Mouse (Mus musculus) ES-E14 (cell line): Measurements from ENCODE around the gene Uqcrfs1. TPM values are rescaled to one million over a fixed set of nuclear protein-coding genes. Genes with fewer than 3 reads are reported as not detected.

Experiments
- DNase-seq: peaks from one replicate; pipeline ENCODE4 v3.0.0-alpha.2; 2013; ENCODE audit warnings: low read depth, low spot score
- H3K27ac ChIP-seq: 2 replicates; pipeline ENCODE4 v1.5.1; 2012; ENCODE audit warnings: low read depth, mild to moderate bottlenecking, low read length, moderate library complexity, mixed read lengths; ENCODE audit not compliant: poor library complexity, insufficient read depth, severe bottlenecking
- H3K36me3 ChIP-seq: 2 replicates; pipeline ENCODE4 v1.6.1; 2012; ENCODE audit warnings: mild to moderate bottlenecking, low read length, moderate library complexity, mixed read lengths; ENCODE audit not compliant: control insufficient read depth, poor library complexity, insufficient read depth, severe bottlenecking
- H3K4me1 ChIP-seq, 2 experiments: fragments of 150-350 bp in 1 of 2; sonication (generic) in 1 of 2; 2 replicates each; pipeline ENCODE4 v1.6.1; 2012; ENCODE audit warnings: low read length in 2 of 2, mild to moderate bottlenecking in 1 of 2, mixed read lengths in 1 of 2; ENCODE audit not compliant: control insufficient read depth in 2 of 2, insufficient read depth in 2 of 2, poor library complexity in 1 of 2
- H3K4me3 ChIP-seq, 2 experiments: fragments of 150-350 bp in 1 of 2; sonication (generic) in 1 of 2; 2 replicates each; pipeline ENCODE4 v1.5.1; 2012; ENCODE audit warnings: low read length in 2 of 2, low read depth in 1 of 2, mild to moderate bottlenecking in 1 of 2, mixed read lengths in 1 of 2; ENCODE audit not compliant: insufficient read depth in 1 of 2, poor library complexity in 1 of 2, severe bottlenecking in 1 of 2
- H3K9ac ChIP-seq: 2 replicates; pipeline ENCODE4 v1.6.1; 2012; ENCODE audit warnings: low read depth, mild to moderate bottlenecking, low read length, mixed read lengths; ENCODE audit not compliant: poor library complexity, insufficient read depth, severe bottlenecking
- H3K9me3 ChIP-seq: fragments of 150-350 bp; sonication (generic); 2 replicates; pipeline ENCODE4 v1.6.1; 2012; ENCODE audit warnings: low read depth, mild to moderate bottlenecking, low read length; ENCODE audit not compliant: control insufficient read depth, insufficient read depth
- CHD2 ChIP-seq: IDR thresholded peaks from 2 replicates; pipeline ENCODE4 v1.6.1; 2014; ENCODE audit warnings: mild to moderate bottlenecking, low read depth, low read length, inconsistent platforms
- HCFC1 ChIP-seq: IDR thresholded peaks from 2 replicates; pipeline ENCODE4 v1.6.1; 2012; ENCODE audit warnings: low read length, inconsistent platforms, borderline replicate concordance; ENCODE audit not compliant: insufficient read depth
- MAFK ChIP-seq: IDR thresholded peaks from 2 replicates; pipeline ENCODE4 v1.6.1; 2014; ENCODE audit warnings: mild to moderate bottlenecking, low read depth, low read length, inconsistent platforms; ENCODE audit not compliant: insufficient read depth
- ZC3H11A ChIP-seq: IDR thresholded peaks from 2 replicates; pipeline ENCODE4 v1.6.1; 2012; ENCODE audit warnings: low read depth, mild to moderate bottlenecking, inconsistent platforms, low read length, borderline replicate concordance
- ZNF384 ChIP-seq: IDR thresholded peaks from 2 replicates; pipeline ENCODE4 v1.6.1; 2012; ENCODE audit warnings: low read depth, low read length, inconsistent platforms
- in situ Hi-C, 2 experiments: fragments of 600-800 bp; cut with MboI; formaldehyde crosslinking; loops; one replicate each; pipeline ENCODE4 v1.15.1; 2025; ENCODE audit warnings: low sequenced_read_pairs in 2 of 2, inconsistent platforms in 1 of 2; ENCODE audit not compliant: unreplicated experiment in 2 of 2
- total RNA-seq: library from RNA; depleted of rRNA; stranded (reverse); fragments of 300-350 nt; gene quantifications from 2 replicates; pipeline ENCODE4 v1.2.3, GENCODE M21; 2012

Uqcrfs1 gene
- total RNA-seq, 1 experiment = 104 TPM

DNA sequence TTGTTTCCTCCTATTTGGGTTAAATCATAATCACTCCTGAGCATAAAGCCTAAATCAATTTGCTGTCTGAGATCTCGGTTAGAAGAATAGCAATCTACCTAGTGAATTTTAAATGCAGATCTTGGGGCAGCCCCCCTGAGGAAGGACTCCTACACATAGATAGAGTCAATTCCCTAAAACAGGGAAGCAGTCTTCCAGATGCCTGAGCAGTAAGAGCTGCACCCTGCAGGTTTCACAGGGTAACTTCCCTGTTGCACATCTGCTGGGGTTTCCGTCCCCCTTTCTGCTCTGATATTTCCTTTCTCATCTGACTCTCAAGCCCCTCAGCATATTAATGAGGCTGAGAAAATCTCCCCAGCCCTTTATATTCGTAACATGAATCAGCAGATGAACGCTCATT is 27.8 kb upstream of the Uqcrfs1 start:
- Histone ChIP-seq H3K4me3 (no peak overlapping the region), H3K4me1 (no peaks in the 10 kb centered on the region), H3K27ac (no peak overlapping the region), H3K9ac (no peak overlapping the region), H3K9me3 (no peaks in the 10 kb centered on the region), H3K36me3 (no peaks in the 10 kb centered on the region)
- TF ChIP-seq ZNF384 = no peak
- TF ChIP-seq ZC3H11A = no peak
- TF ChIP-seq HCFC1 = no peak
- no peak for TF ChIP-seq CHD2
- no peak for TF ChIP-seq MAFK
- in situ Hi-C loops = loop anchor here in 1 of 2 experiments (25.0 kb wide), 1 partner anchor 1039 kb away; no protein-coding TSS in a partner anchor
- no peak for DNase-seq

DNA sequence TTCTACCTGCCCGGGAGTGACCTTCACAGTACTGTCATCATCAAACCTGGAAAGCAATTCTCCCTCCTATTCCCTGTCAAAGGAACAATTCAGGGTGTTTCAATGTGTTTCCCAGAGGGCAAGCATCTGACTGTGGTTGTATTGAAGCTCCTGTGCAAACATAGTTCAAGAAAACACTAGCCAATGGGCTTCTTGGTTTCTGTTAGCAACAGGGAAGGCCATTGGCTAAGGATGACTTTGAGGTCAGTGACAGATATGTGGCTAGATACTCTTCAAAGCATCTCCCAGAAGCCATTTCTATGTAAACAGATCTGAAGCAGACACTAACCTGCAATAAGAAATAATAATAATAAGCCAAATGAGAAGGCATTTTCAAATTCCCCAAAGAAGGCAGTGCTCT is 25.0 kb upstream of the Uqcrfs1 start:
- Histone ChIP-seq H3K9me3 (no peaks in the 10 kb centered on the region), H3K4me3 (no peak overlapping the region), H3K27ac (no peak overlapping the region), H3K9ac (no peak overlapping the region), H3K36me3 (no peaks in the 10 kb centered on the region), H3K4me1 (no peaks in the 10 kb centered on the region)
- in situ Hi-C loops = loop anchor here in 1 of 2 experiments (25.0 kb wide), 1 partner anchor 1042 kb away; no protein-coding TSS in a partner anchor
- TF ChIP-seq MAFK (no peak), ZNF384 (no peak), HCFC1 (no peak), ZC3H11A (no peak), CHD2 (no peak)
- no peak for DNase-seq

DNA sequence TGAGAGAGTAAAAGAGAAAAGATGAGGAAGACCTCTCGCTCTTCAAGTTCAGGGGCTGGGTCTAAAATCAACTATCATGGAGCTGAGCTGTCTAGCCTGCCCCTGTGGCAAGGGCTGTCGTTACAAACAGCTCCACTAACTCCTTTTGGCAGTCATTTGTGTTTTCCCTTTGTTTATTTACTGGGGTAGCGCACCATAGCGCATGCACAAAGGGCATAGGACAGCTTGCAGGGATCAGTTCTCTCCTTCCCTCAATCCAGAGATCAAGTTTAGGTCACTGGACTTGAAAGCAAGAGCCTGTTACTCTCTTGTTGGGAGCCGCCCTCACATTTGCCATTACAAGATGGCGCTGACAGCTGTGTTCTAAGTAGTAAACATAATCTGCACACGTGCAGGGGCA is 22.4 kb upstream of the Uqcrfs1 start:
- H3K9me3 ChIP-seq = no peaks in the 10 kb centered on the region
- in situ Hi-C loops = loop anchor here in 1 of 2 experiments (25.0 kb wide), 1 partner anchor 1045 kb away; no protein-coding TSS in a partner anchor
- no peak for DNase-seq
- H3K9ac ChIP-seq = no peak overlapping the region
- TF ChIP-seq MAFK = no peak
- no peak for TF ChIP-seq HCFC1
- H3K4me3 ChIP-seq = no peak overlapping the region
- no peak overlapping the region for H3K27ac ChIP-seq
- H3K4me1 ChIP-seq = no peaks in the 10 kb centered on the region
- no peaks in the 10 kb centered on the region for H3K36me3 ChIP-seq

DNA sequence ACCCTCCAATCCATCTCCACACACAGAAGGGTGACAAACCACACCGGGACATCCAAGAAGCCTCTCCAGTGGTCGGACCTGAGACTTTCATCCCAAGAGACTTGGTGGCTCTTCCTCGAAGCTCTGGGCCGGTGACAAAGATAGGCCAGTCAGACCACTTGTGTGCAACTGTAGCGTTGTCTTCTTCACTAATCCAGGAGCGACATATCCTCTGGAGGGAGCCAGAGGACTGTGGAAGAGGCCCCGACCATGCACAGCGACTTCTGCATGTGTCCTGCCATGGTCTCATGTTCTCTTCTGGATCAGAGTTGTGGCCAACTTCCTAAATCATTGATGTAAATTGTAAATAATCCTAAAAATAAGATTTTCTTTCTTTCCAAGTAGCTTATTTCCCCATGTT is 21.6 kb upstream of the Uqcrfs1 start:
- H3K4me1 ChIP-seq = no peaks in the 10 kb centered on the region
- DNase-seq = no peak
- in situ Hi-C loops = loop anchor here in 1 of 2 experiments (25.0 kb wide), 1 partner anchor 1046 kb away; no protein-coding TSS in a partner anchor

DNA sequence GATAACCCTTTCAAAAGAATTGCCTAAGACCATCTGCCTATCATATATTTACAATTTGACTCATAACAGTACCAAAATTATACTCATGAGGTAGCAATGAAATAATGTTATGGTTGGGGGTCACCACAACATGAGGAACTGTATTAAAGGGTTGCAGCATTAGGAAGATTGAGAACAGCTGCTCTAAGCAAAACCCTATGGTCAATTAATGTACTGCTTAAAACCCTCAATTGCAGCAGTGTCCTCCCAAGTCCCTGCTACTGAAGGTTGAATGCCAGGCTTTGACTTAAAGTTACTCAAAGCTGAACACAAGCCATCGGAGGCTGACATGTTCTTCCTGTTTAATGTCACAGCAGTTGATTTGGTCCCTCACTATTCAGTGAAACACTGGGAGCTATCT is 15.4 kb upstream of the Uqcrfs1 start:
- Histone ChIP-seq H3K9ac (no peak overlapping the region), H3K27ac (no peak overlapping the region), H3K9me3 (no peaks in the 10 kb centered on the region), H3K4me1 (no peaks in the 10 kb centered on the region), H3K4me3 (no peak overlapping the region), H3K36me3 (no peaks in the 10 kb centered on the region)
- TF ChIP-seq MAFK (no peak), CHD2 (no peak), ZC3H11A (no peak), HCFC1 (no peak), ZNF384 (no peak)
- in situ Hi-C loops = loop anchor here in 1 of 2 experiments (25.0 kb wide), 1 partner anchor 1052 kb away; no protein-coding TSS in a partner anchor
- no peak for DNase-seq

More for the DNA sequence above, 21.6 kb upstream of the Uqcrfs1 start:
- no peak overlapping the region for H3K4me3 ChIP-seq
- no peak for TF ChIP-seq CHD2
- no peak for TF ChIP-seq ZNF384
- peak; percentile 36; the same call in 1 of the 2 replicates for TF ChIP-seq ZC3H11A
- no peak for TF ChIP-seq HCFC1
- H3K9ac ChIP-seq = no peak overlapping the region
- no peaks in the 10 kb centered on the region for H3K9me3 ChIP-seq
- H3K36me3 ChIP-seq = no peaks in the 10 kb centered on the region
- H3K27ac ChIP-seq = no peak overlapping the region
